ENCODE assay signal across 8 mouse cellular contexts in the genomic region with DNA sequence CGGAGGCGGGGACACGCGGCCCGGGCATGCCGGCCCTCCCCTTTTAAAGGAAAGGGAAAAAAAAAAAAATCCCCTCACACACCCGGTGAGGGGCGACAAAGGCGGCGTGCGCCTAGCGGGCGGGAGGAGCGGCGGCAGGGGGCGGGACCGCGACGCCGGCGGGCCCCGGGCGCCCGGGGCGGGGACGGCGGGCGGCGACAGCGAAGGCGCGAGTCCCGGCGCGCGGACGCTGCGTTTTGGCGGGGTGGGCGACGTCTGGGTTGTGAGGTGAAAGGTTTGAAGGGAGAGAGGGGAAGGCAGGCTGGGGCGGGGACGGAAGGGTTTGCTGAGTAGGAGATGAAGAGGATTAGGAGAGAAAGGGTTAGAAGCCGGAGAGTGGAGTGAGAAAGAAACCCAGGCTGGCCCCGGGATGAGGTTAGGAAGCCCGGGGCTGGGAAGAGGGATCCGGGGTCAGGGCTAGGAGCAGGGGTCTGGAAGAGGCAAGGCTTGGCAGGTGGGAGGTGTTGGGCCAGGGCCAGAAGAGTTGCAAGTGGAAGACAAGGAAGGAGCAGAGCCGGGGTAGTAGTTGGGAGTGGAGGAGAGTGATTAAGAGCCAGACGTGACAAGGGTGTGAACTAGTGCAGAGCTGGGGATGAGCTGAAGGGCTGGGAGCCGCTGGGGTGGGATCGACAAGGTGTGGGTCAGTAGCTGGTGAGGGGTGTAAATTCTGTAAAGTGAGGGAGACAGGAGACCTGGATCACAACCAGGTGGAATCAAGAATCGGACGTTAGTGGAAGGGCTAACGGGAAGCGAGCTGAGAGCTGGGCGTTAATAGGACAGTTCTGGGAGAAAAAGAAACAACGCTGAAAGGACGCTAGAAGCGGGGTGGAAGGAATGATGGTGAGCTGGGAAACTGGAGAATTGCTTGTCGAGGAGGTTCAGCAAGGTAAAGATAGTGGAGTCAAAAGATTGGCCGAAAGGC. TPM values are rescaled to one million over a fixed set of nuclear protein-coding genes. Genes with fewer than 3 reads are reported as not detected.
DNase-seq lines count a peak whose midpoint lies in the region; ATAC-seq and TF ChIP-seq lines count a peak whose summit lies in the region.

No protein-coding gene starts in this region.

- 2% methylated on average over 60 of the region's 61 CpGs for WGBS in forebrain, postnatal 0 days
- WGBS in hindbrain, embryonic 16.5 days, result under 1% methylated on average over 60 of the region's 61 CpGs
- 2% methylated on average over 60 of the region's 61 CpGs for WGBS in limb, embryonic 14.5 days
- under 1% methylated on average over 60 of the region's 61 CpGs for WGBS in midbrain, postnatal 0 days

- peak overlapping the region; percentile 85 for H3K4me2 ChIP-seq in forebrain, postnatal 0 days (ENCODE audit: low read depth)
- peak overlapping the region; percentile 75 for H3K4me2 ChIP-seq in hindbrain, embryonic 16.5 days (ENCODE audit: low read length)
- H3K4me2 ChIP-seq in limb, embryonic 14.5 days (replicated peaks; ENCODE audit: low read depth, low read length, severe bottlenecking), result peak overlapping the region; percentile 84
- peak overlapping the region; percentile 86 for H3K4me2 ChIP-seq in midbrain, postnatal 0 days (ENCODE audit: low read depth, low read length, poor library complexity, severe bottlenecking)

- H3K27me3 ChIP-seq in forebrain, postnatal 0 days (ENCODE audit: insufficient read depth, low read length), result no peaks in the 10 kb centered on the region
- H3K27me3 ChIP-seq in hindbrain, embryonic 16.5 days (replicated peaks; ENCODE audit: control insufficient read depth, insufficient read depth, low read length), result no peaks in the 10 kb centered on the region
- H3K27me3 ChIP-seq in limb, embryonic 14.5 days (ENCODE audit: control insufficient read depth, insufficient read depth, low read length), result no peaks in the 10 kb centered on the region
- no peaks in the 10 kb centered on the region for H3K27me3 ChIP-seq in midbrain, postnatal 0 days (ENCODE audit: insufficient read depth, low read length)

- TF ChIP-seq POLR2A in limb, embryonic 14.5 days (IDR thresholded peaks at IDR 0.05; ENCODE audit: borderline replicate concordance, extremely low read depth, insufficient read depth, insufficient read length), result no peak

- H3K36me3 ChIP-seq in forebrain, postnatal 0 days (ENCODE audit: insufficient read depth), result no peaks in the 10 kb centered on the region; the same call in 1 of the 2 replicates
- peaks cover 3% of the 10 kb centered on the region for H3K36me3 ChIP-seq in hindbrain, embryonic 16.5 days (ENCODE audit: control insufficient read depth, insufficient read depth, low read length)
- peaks cover 12% of the 10 kb centered on the region for H3K36me3 ChIP-seq in limb, embryonic 14.5 days (ENCODE audit: control insufficient read depth, insufficient read depth, low read length)
- peaks cover 8% of the 10 kb centered on the region for H3K36me3 ChIP-seq in midbrain, postnatal 0 days (ENCODE audit: insufficient read depth, low read length)

- peak overlapping the region; percentile 69 for H3K9ac ChIP-seq in forebrain, postnatal 0 days
- peak overlapping the region; percentile 81 for H3K9ac ChIP-seq in hindbrain, embryonic 16.5 days (ENCODE audit: low read depth, low read length)
- H3K9ac ChIP-seq in limb, embryonic 14.5 days (ENCODE audit: low read depth, low read length, severe bottlenecking), result peak overlapping the region; percentile 70
- peak overlapping the region; percentile 72 for H3K9ac ChIP-seq in midbrain, postnatal 0 days (replicated peaks; ENCODE audit: low read length, poor library complexity, severe bottlenecking)

- no peak for TF ChIP-seq CTCF in forebrain, postnatal 0 days (IDR thresholded peaks at IDR 0.05; ENCODE audit: low read depth)
- TF ChIP-seq CTCF in midbrain, postnatal 0 days (IDR thresholded peaks at IDR 0.05), result no peak

- H3K4me3 ChIP-seq in forebrain, postnatal 0 days (ENCODE audit: low read depth, low read length), result peak overlapping the region; percentile 86
- peak overlapping the region; percentile 73 for H3K4me3 ChIP-seq in hindbrain, embryonic 16.5 days (ENCODE audit: low read length)
- peak overlapping the region; percentile 67 for H3K4me3 ChIP-seq in limb, embryonic 14.5 days (replicated peaks; ENCODE audit: low read length)
- peak overlapping the region; percentile 70 for H3K4me3 ChIP-seq in midbrain, postnatal 0 days (ENCODE audit: low read depth, low read length)

- H3K4me1 ChIP-seq in forebrain, postnatal 0 days (ENCODE audit: insufficient read depth), result peaks cover 11% of the 10 kb centered on the region
- peaks cover 22% of the 10 kb centered on the region for H3K4me1 ChIP-seq in hindbrain, embryonic 16.5 days (ENCODE audit: control insufficient read depth, insufficient read depth, low read depth, low read length)
- peaks cover 12% of the 10 kb centered on the region for H3K4me1 ChIP-seq in limb, embryonic 14.5 days (ENCODE audit: control insufficient read depth, insufficient read depth, low read length)
- H3K4me1 ChIP-seq in midbrain, postnatal 0 days (ENCODE audit: insufficient read depth, low read length), result peaks cover 7% of the 10 kb centered on the region; the same call in 1 of the 2 replicates

- peak overlapping the region; percentile 94 for H3K27ac ChIP-seq in forebrain, postnatal 0 days (ENCODE audit: low read depth, low read length)
- H3K27ac ChIP-seq in hindbrain, embryonic 16.5 days (ENCODE audit: low read depth, low read length), result peak overlapping the region; percentile 96
- peak overlapping the region; percentile 90 for H3K27ac ChIP-seq in limb, embryonic 14.5 days (replicated peaks; ENCODE audit: low read depth, low read length)
- H3K27ac ChIP-seq in midbrain, postnatal 0 days (ENCODE audit: low read depth, low read length), result peak overlapping the region; percentile 87

- H3K9me3 ChIP-seq in forebrain, postnatal 0 days (ENCODE audit: low read length), result no peaks in the 10 kb centered on the region
- no peaks in the 10 kb centered on the region for H3K9me3 ChIP-seq in hindbrain, embryonic 16.5 days (ENCODE audit: control insufficient read depth, low read length)
- no peaks in the 10 kb centered on the region for H3K9me3 ChIP-seq in limb, embryonic 14.5 days (ENCODE audit: control insufficient read depth, low read length)
- H3K9me3 ChIP-seq in midbrain, postnatal 0 days (ENCODE audit: low read length), result no peaks in the 10 kb centered on the region

- ATAC-seq in forebrain, postnatal 0 days, result peak; percentile 74
- ATAC-seq in hindbrain, embryonic 16.5 days, result peak; percentile 62
- ATAC-seq in limb, embryonic 14.5 days (ENCODE audit: low FRiP score, low read depth), result peak; percentile 1; the same call in 1 of the 2 replicates
- peak; percentile 32 for ATAC-seq in midbrain, postnatal 0 days (ENCODE audit: low FRiP score)

- peak; percentile 29 to 40 for DNase-seq in lung, adult 18-20 months
- no peak for DNase-seq in lung, postnatal 25 days (ENCODE audit: low spot score)
- peak; percentile 61 for DNase-seq in cerebellum, adult 11 months
- DNase-seq in forebrain, postnatal 0 days, result no peak
- DNase-seq in limb, embryonic 14.5 days (ENCODE audit: low spot score), result no peak
- DNase-seq in midbrain, postnatal 0 days (ENCODE audit: low spot score), result peak; percentile 38
- DNase-seq in testis, postnatal 14 days (ENCODE audit: low spot score), result peak; percentile 74

RNA-seq across cellular contexts. Expression of a gene that starts 0.5 kb away (rescaled TPM):
- total RNA-seq in forebrain, postnatal 0 days (2014; rRNA removed), result 11.2 and 18.9 TPM in 2 replicates
- polyA plus RNA-seq in forebrain, postnatal 0 days (2015; fragmentation: Nextera tagmentation; extraction: Ambion mirVana), result 2.8 and 4.7 TPM in 2 replicates
- 5.2 TPM in 2 replicates for polyA plus RNA-seq in hindbrain, embryonic 16.5 days (2015; fragmentation: Nextera tagmentation; extraction: Ambion mirVana)
- polyA plus RNA-seq in limb, embryonic 14.5 days (2012; rRNA removed), result 17.6 and 20.8 TPM in 2 replicates
- 5.0 and 5.2 TPM in 2 replicates for polyA plus RNA-seq in limb, embryonic 14.5 days (2014; fragmentation: Nextera tagmentation; extraction: Ambion mirVana)
- 24.3 and 24.4 TPM in 2 replicates for total RNA-seq in midbrain, postnatal 0 days (2014; rRNA removed)
- polyA plus RNA-seq in midbrain, postnatal 0 days (2015; fragmentation: Nextera tagmentation; extraction: Ambion mirVana), result 3.7 and 3.9 TPM in 2 replicates

RNA-seq across cellular contexts. Expression of a gene that starts 18.6 kb away (rescaled TPM):
- total RNA-seq in forebrain, postnatal 0 days (2014; rRNA removed), result 4.7 and 10.6 TPM in 2 replicates
- 1.4 and 2.1 TPM in 2 replicates for polyA plus RNA-seq in forebrain, postnatal 0 days (2015; fragmentation: Nextera tagmentation; extraction: Ambion mirVana)
- 1.7 and 1.9 TPM in 2 replicates for polyA plus RNA-seq in hindbrain, embryonic 16.5 days (2015; fragmentation: Nextera tagmentation; extraction: Ambion mirVana)
- polyA plus RNA-seq in limb, embryonic 14.5 days (2012; rRNA removed), result 1.3 and 1.4 TPM in 2 replicates
- polyA plus RNA-seq in limb, embryonic 14.5 days (2014; fragmentation: Nextera tagmentation; extraction: Ambion mirVana), result 0.72 and 1.4 TPM in 2 replicates
- 3.2 and 8.0 TPM in 2 replicates for total RNA-seq in midbrain, postnatal 0 days (2014; rRNA removed)
- 0.96 and 1.1 TPM in 2 replicates for polyA plus RNA-seq in midbrain, postnatal 0 days (2015; fragmentation: Nextera tagmentation; extraction: Ambion mirVana)

RNA-seq across cellular contexts. Expression of a gene that starts 18.6 kb away (rescaled TPM):
- total RNA-seq in forebrain, postnatal 0 days (2014; rRNA removed), result 31.5 and 37.0 TPM in 2 replicates
- 27.9 and 30.2 TPM in 2 replicates for polyA plus RNA-seq in forebrain, postnatal 0 days (2015; fragmentation: Nextera tagmentation; extraction: Ambion mirVana)
- 43.7 and 45.3 TPM in 2 replicates for polyA plus RNA-seq in hindbrain, embryonic 16.5 days (2015; fragmentation: Nextera tagmentation; extraction: Ambion mirVana)
- polyA plus RNA-seq in limb, embryonic 14.5 days (2012; rRNA removed), result 59.5 and 64.7 TPM in 2 replicates
- polyA plus RNA-seq in limb, embryonic 14.5 days (2014; fragmentation: Nextera tagmentation; extraction: Ambion mirVana), result 50.6 and 55.0 TPM in 2 replicates
- total RNA-seq in midbrain, postnatal 0 days (2014; rRNA removed), result 33.8 and 44.7 TPM in 2 replicates
- polyA plus RNA-seq in midbrain, postnatal 0 days (2015; fragmentation: Nextera tagmentation; extraction: Ambion mirVana), result 32.4 TPM in 2 replicates

RNA-seq across cellular contexts. Expression of a gene that starts 18.7 kb away (rescaled TPM):
- total RNA-seq in forebrain, postnatal 0 days (2014; rRNA removed), result 21.9 and 23.7 TPM in 2 replicates
- 32.0 and 35.4 TPM in 2 replicates for polyA plus RNA-seq in forebrain, postnatal 0 days (2015; fragmentation: Nextera tagmentation; extraction: Ambion mirVana)
- 35.5 and 37.8 TPM in 2 replicates for polyA plus RNA-seq in hindbrain, embryonic 16.5 days (2015; fragmentation: Nextera tagmentation; extraction: Ambion mirVana)
- 19.5 and 20.4 TPM in 2 replicates for polyA plus RNA-seq in limb, embryonic 14.5 days (2012; rRNA removed)
- polyA plus RNA-seq in limb, embryonic 14.5 days (2014; fragmentation: Nextera tagmentation; extraction: Ambion mirVana), result 20.6 and 24.0 TPM in 2 replicates
- total RNA-seq in midbrain, postnatal 0 days (2014; rRNA removed), result 25.8 and 26.0 TPM in 2 replicates
- 31.9 and 33.1 TPM in 2 replicates for polyA plus RNA-seq in midbrain, postnatal 0 days (2015; fragmentation: Nextera tagmentation; extraction: Ambion mirVana)

RNA-seq across cellular contexts. Expression of a gene that starts 58.2 kb away (rescaled TPM):
- total RNA-seq in forebrain, postnatal 0 days (2014; rRNA removed), result 67.0 and 73.9 TPM in 2 replicates
- polyA plus RNA-seq in forebrain, postnatal 0 days (2015; fragmentation: Nextera tagmentation; extraction: Ambion mirVana), result 329 and 353 TPM in 2 replicates
- polyA plus RNA-seq in hindbrain, embryonic 16.5 days (2015; fragmentation: Nextera tagmentation; extraction: Ambion mirVana), result 264 and 286 TPM in 2 replicates
- polyA plus RNA-seq in limb, embryonic 14.5 days (2012; rRNA removed), result 106 and 130 TPM in 2 replicates
- 409 and 415 TPM in 2 replicates for polyA plus RNA-seq in limb, embryonic 14.5 days (2014; fragmentation: Nextera tagmentation; extraction: Ambion mirVana)
- total RNA-seq in midbrain, postnatal 0 days (2014; rRNA removed), result 117 and 136 TPM in 2 replicates
- polyA plus RNA-seq in midbrain, postnatal 0 days (2015; fragmentation: Nextera tagmentation; extraction: Ambion mirVana), result 334 and 339 TPM in 2 replicates

Comparison
In these comparisons a context has a peak if more than half of its experiments do, and no peak if none do; other contexts are left out.
1. DNase-seq: peak in lung, adult 18-20 months (2 of 2), cerebellum, adult 11 months (single experiment), midbrain, postnatal 0 days (single experiment) and testis, postnatal 14 days (single experiment); none in lung, postnatal 25 days (single experiment), forebrain, postnatal 0 days (single experiment) and limb, embryonic 14.5 days (single experiment).
2. ATAC-seq: peak in every context shown above with its lines; median percentile 74 in forebrain, postnatal 0 days; 62 in hindbrain, embryonic 16.5 days; 32 in midbrain, postnatal 0 days; 1 in limb, embryonic 14.5 days.
3. Peak in every context shown above with its lines, with median percentiles within 50 percentile points of each other: H3K27ac ChIP-seq, H3K4me2 ChIP-seq, H3K4me3 ChIP-seq and H3K9ac ChIP-seq.